Mouse (Mus musculus) embryonic facial prominence, embryonic 13.5 days (tissue): ENCODE measurements at regions not wholly inside any gene's neighbourhood (a gene's known extent, or its start where the extent isn't known, plus 50 kb on each side); places are given as distances from the start of the nearest gene placed in this dataset.

Experiments used
- ATAC-seq: fragments of 200-750 bp; cut with Nextera tagmentation; 2 replicates; pipeline ENCODE4 v1.8.0; 2017; ENCODE audit warnings: low read depth; ENCODE audit not compliant: insufficient number of reproducible peaks, insufficient read depth, low FRiP score, low TSS enrichment
- H3K27ac ChIP-seq: fragments of 300-500 bp; sonication (generic); 2 replicates; pipeline ENCODE4 v1.5.1; 2015; ENCODE audit warnings: moderate library complexity, mild to moderate bottlenecking, inconsistent platforms
- H3K27me3 ChIP-seq: fragments of 300-500 bp; sonication (generic); 2 replicates; pipeline ENCODE4 v1.6.1; 2015; ENCODE audit warnings: mild to moderate bottlenecking, inconsistent platforms
- H3K36me3 ChIP-seq: fragments of 300-500 bp; sonication (generic); 2 replicates; pipeline ENCODE4 v1.6.1; 2015; ENCODE audit warnings: mild to moderate bottlenecking, inconsistent platforms
- H3K4me1 ChIP-seq: fragments of 300-500 bp; sonication (generic); 2 replicates; pipeline ENCODE4 v1.6.1; 2015; ENCODE audit warnings: inconsistent platforms
- H3K4me2 ChIP-seq: fragments of 300-500 bp; sonication (generic); 2 replicates; pipeline ENCODE4 v1.6.1; 2015; ENCODE audit warnings: moderate library complexity, mild to moderate bottlenecking, inconsistent platforms
- H3K4me3 ChIP-seq: fragments of 300-500 bp; sonication (generic); 2 replicates; pipeline ENCODE4 v1.5.1; 2015; ENCODE audit warnings: mild to moderate bottlenecking, inconsistent platforms
- H3K9ac ChIP-seq: fragments of 300-500 bp; sonication (generic); 2 replicates; pipeline ENCODE4 v1.6.1; 2015; ENCODE audit warnings: mild to moderate bottlenecking, inconsistent platforms
- H3K9me3 ChIP-seq: fragments of 300-500 bp; sonication (generic); 2 replicates; pipeline ENCODE4 v1.6.1; 2016; ENCODE audit warnings: inconsistent platforms
- WGBS: fragments of 180-500 bp; shearing (Covaris S2); methylation state at CpG from one replicate; pipeline ENCODE4 v1.1.7; 2015; ENCODE audit warnings: mixed read lengths; 5-methylcytosine and 5-hydroxymethylcytosine counted together

DNA sequence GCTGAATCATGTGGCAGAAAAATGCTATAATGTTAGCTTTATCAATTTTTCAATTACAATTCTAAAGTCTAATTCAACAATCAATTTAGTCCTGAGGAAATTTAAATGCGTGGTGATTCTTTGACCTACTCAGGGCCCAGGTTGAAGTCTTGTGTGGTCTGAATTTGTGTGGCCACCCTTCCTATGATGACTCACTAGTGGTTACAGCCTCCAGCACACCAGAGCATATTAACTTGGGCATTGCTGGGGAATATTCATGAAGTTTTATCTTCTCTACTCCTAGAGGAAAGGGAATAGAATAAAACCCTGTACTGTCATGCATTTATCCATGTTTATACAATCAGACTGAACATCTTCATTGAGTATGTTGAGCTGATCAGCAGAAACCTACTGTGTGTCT, 665.2 kb downstream of the Inhba start:
- WGBS: 77% methylated on average over 1 of the region's 1 CpGs
- H3K4me1 ChIP-seq: no peaks in the 10 kb centered on the region
- no peaks in the 10 kb centered on the region for H3K36me3 ChIP-seq
- H3K27ac ChIP-seq: no peak overlapping the region
- ATAC-seq: no peak
- no peak overlapping the region for H3K4me2 ChIP-seq
- H3K9me3 ChIP-seq: no peaks in the 10 kb centered on the region
- no peaks in the 10 kb centered on the region for H3K27me3 ChIP-seq
- no peak overlapping the region for H3K9ac ChIP-seq
- H3K4me3 ChIP-seq: no peak overlapping the region

DNA sequence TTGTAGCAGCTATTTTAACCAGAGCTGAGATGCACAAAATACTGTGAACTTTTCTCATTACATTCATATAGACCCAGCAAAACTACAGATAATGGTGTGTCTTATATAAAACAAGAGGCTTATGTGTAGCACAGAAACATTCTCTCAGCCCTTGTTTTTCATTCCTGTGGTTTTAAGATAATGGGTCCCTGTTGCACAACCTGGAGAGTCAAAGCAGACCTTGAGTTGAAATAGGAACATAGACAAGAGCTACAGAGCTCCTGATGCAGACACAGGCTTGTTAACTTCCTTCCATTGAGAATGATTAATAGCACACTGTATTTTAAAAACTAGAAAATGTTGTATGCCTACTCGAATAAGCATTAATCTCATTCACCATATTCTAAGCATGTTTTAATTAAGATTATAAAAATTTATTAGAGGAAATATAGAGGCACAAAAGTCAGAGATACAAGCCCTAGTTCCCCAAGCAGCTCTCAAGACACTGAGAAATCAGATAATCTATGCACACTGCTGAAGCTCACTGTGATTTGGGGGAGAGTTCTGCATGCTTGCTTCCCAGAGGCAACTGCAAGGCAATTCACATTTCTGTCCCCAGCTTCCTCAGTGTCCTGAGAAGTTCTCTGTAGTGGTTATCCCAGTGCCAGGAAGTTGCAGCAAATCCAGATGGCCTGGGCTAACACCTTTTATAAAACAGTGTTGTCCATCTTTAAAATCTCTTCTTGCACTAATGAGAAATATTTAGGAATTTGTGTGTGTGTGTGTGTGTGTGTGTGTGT, 666.8 kb downstream of the Inhba start:
- H3K4me2 ChIP-seq: no peak overlapping the region
- H3K27me3 ChIP-seq: no peaks in the 10 kb centered on the region
- no peaks in the 10 kb centered on the region for H3K9me3 ChIP-seq
- no peaks in the 10 kb centered on the region for H3K4me1 ChIP-seq
- H3K9ac ChIP-seq: no peak overlapping the region
- H3K27ac ChIP-seq: no peak overlapping the region
- ATAC-seq: no peak
- no peak overlapping the region for H3K4me3 ChIP-seq
- no peaks in the 10 kb centered on the region for H3K36me3 ChIP-seq
- WGBS: 49% methylated on average over 1 of the region's 1 CpGs

DNA sequence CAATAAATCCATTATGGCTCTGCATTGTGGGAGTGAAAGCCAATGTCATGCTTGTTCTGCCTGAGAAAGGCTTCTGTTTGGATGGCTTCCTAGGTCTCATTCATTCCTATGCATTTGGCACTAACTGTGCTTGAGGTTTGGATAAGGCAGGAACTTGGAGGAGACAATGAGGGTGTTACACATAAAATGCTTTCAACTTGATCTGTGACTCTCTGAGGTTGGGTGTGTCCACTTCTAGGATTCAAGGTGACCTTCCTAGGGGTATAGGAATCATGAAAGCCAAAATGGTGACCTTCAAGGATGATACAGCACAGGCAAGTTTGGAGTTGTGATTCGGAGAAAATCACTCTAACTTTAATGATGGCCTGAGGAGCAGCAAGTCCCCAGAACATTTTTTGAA, 682.5 kb downstream of the Inhba start:
- H3K36me3 ChIP-seq: no peaks in the 10 kb centered on the region
- H3K27me3 ChIP-seq: no peaks in the 10 kb centered on the region
- no peaks in the 10 kb centered on the region for H3K4me1 ChIP-seq
- 57% methylated on average over 1 of the region's 1 CpGs for WGBS
- no peak overlapping the region for H3K27ac ChIP-seq
- ATAC-seq: no peak
- H3K9me3 ChIP-seq: no peaks in the 10 kb centered on the region
- no peak overlapping the region for H3K4me3 ChIP-seq
- H3K4me2 ChIP-seq: no peak overlapping the region
- H3K9ac ChIP-seq: no peak overlapping the region

DNA sequence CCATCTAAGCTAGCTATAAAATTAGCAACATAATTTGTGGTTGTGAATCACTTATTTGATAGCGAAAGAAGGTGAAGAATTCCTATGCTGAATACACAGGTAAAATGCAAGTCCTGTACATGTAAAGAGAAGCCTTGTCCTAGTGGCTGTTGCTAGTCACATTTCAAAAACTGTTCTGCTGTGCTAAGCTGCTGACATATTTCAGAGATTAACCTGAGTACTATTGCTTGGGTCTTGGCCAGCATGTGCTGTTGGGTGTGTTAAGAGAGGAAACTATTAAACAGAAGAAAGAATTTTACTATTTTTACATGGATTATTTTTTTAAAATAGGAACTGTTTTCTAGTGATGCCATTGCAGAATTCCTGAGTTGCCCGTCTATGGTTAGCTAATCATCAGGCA, 689.3 kb downstream of the Inhba start:
- H3K27me3 ChIP-seq: no peaks in the 10 kb centered on the region
- WGBS: 89% methylated on average over 2 of the region's 2 CpGs
- H3K4me2 ChIP-seq: no peak overlapping the region
- H3K4me3 ChIP-seq: no peak overlapping the region
- no peaks in the 10 kb centered on the region for H3K36me3 ChIP-seq
- H3K9ac ChIP-seq: no peak overlapping the region
- no peak overlapping the region for H3K27ac ChIP-seq
- no peak for ATAC-seq
- 0 out of 2 replicates have a peak, but pooled peaks cover 5% of the 10 kb centered on the region for H3K4me1 ChIP-seq
- no peaks in the 10 kb centered on the region for H3K9me3 ChIP-seq

DNA sequence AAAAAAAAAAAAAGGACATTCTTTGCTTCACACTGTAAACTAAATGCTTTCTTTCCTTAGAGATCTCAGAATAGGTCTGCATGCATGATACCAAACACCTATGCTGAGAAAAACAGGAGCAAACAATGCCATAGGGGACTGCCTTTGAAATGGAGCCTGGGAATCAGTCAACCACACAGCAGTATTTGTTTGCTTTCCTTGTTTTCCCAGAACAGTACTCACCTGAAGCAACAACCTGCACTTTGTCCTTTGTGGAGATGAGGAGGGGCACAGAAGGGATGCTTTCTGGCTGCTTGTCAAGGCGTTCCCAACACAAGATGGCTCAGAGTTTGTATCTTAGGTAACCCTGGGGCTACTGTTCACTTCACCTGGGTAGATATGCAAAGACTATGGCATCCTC, 690.5 kb downstream of the Inhba start:
- H3K27me3 ChIP-seq: no peaks in the 10 kb centered on the region
- H3K4me3 ChIP-seq: no peak overlapping the region
- no peak overlapping the region for H3K27ac ChIP-seq
- H3K4me2 ChIP-seq: no peak overlapping the region
- H3K9ac ChIP-seq: no peak overlapping the region
- no peaks in the 10 kb centered on the region for H3K9me3 ChIP-seq
- H3K36me3 ChIP-seq: no peaks in the 10 kb centered on the region
- ATAC-seq: no peak
- WGBS: 66% methylated on average over 1 of the region's 1 CpGs
- 0 out of 2 replicates have a peak, but pooled peaks cover 6% of the 10 kb centered on the region for H3K4me1 ChIP-seq

DNA sequence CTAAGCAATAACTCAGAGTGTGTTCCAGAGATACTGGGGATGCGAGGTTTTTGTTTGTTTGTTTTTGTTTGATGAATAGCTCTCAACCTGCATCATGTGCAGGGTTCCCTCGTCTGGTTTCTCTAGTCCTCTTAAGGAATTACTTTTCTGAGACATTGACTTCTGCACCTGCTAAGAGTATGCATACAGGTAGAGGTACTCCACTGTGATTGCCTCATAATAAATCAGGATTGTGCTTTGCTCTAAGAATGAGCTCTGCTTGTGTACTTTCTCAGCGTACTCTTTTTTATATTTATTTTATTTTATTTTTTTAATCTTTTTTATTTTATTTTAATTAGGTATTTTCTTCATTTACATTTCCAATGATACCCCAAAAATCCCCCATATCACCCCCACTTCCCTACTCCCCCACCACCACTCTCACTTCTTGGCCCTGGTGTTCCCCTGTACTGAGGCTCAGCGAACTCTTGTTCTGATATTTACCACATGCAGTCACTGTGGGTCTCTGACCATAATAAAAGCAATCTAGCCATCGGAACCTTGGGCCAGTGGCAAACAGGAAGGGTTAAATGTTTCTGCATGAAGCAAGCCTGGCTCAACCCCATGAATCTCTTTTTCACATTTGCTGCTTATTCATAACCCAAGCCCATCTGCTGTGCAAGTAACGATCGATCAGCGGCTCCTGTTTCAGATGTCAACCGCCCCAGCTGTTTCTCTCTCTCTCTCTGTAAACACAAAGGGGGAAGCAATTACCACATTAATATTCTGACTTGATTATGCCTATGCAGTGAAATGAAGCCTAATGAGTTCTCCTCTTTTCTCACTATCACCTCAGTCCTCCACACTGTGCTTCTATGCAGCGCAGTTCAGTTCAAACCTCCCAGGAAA, 693.8 kb downstream of the Inhba start:
- no peak overlapping the region for H3K4me3 ChIP-seq
- no peaks in the 10 kb centered on the region for H3K27me3 ChIP-seq
- ATAC-seq: no peak
- H3K27ac ChIP-seq: no peak overlapping the region
- 0 out of 2 replicates have a peak, but pooled peaks cover 6% of the 10 kb centered on the region for H3K4me1 ChIP-seq
- no peak overlapping the region for H3K9ac ChIP-seq
- no peaks in the 10 kb centered on the region for H3K9me3 ChIP-seq
- H3K4me2 ChIP-seq: no peak overlapping the region
- WGBS: 53% methylated on average over 10 of the region's 10 CpGs
- H3K36me3 ChIP-seq: no peaks in the 10 kb centered on the region

DNA sequence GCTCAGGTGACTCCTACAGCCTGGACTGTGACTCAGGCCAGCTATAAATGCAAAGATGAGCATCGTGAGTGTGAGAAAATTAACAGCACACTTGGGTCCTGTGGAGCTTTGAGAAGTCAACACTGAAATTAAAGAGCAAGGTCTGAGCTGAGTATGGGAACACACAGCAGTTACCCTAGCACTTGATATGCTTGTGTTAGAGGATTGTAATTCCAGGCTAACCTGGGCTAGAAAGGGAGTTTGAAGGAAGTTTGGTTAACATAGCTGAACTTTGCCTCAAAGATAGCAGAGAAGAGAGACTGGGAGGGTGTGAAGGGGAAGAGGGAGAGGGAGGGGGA, 694.4 kb downstream of the Inhba start:
- WGBS: 52% methylated on average over 1 of the region's 1 CpGs

DNA sequence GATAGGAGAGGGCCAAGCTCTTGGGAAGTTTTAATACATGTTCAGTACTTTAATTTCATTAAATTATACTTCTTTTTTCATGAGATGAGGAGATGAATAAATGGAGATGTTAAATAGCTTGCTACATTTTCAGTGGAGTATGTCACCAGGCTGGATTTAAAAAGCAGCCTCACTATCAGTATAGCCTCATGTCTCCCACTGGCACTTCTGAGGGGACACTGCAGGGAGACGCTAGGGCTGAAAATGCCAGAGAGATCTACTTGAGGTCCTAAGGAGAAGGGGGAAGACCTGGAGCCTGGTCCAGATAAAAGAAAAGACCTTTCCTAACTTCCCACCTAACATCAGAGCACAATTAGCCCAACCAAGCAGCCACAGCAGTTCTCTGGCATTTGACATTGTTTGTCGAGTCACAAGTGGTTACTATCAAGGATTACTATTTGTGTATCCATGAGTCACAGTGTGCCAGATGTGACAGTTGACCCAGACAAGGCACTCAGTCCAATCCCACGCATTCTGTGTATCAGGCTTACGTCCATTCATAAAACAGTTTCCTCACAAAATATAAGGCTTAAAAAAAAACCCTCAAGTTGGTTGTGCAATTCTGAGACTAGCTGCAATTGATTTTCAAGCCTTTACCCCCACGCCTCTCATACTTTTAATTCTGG, 703.8 kb downstream of the Inhba start:
- Histone ChIP-seq H3K27ac (no peak overlapping the region), H3K27me3 (0 out of 2 replicates have a peak, but pooled peaks cover 3% of the 10 kb centered on the region), H3K4me2 (no peak overlapping the region), H3K9me3 (no peaks in the 10 kb centered on the region), H3K9ac (no peak overlapping the region), H3K36me3 (no peaks in the 10 kb centered on the region), H3K4me1 (peaks cover 23% of the 10 kb centered on the region; the same call in 1 of the 2 replicates), H3K4me3 (no peak overlapping the region)
- ATAC-seq: no peak
- WGBS: 57% methylated on average over 5 of the region's 5 CpGs

More for the DNA sequence above, 694.4 kb downstream of the Inhba start:
- no peak overlapping the region for H3K4me2 ChIP-seq
- no peaks in the 10 kb centered on the region for H3K27me3 ChIP-seq
- no peak overlapping the region for H3K9ac ChIP-seq
- H3K36me3 ChIP-seq: no peaks in the 10 kb centered on the region
- H3K4me1 ChIP-seq: 0 out of 2 replicates have a peak, but pooled peaks cover 6% of the 10 kb centered on the region
- H3K9me3 ChIP-seq: no peaks in the 10 kb centered on the region
- no peak overlapping the region for H3K27ac ChIP-seq
- ATAC-seq: no peak
- H3K4me3 ChIP-seq: no peak overlapping the region

DNA sequence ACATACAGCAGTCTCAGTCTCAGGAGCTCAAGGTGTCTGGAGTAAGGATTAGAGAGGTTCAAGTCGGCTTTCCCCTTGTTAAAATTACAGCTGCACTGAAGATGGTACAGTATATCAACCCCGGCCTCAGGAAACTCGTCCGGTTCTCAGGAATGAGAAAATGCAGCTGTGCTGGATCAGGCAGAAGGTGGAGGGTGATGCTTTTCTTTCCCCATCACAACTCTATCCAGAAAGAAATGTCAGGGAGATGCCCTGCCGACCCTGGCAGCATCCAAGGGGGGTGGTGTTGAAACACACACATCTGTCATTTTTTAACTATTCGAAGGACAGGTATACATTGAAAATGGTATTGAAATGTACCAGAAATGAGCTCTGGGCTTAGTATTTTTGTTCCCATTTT, 704.7 kb downstream of the Inhba start:
- no peak for ATAC-seq
- Histone ChIP-seq H3K36me3 (no peaks in the 10 kb centered on the region), H3K27ac (no peak overlapping the region)

DNA sequence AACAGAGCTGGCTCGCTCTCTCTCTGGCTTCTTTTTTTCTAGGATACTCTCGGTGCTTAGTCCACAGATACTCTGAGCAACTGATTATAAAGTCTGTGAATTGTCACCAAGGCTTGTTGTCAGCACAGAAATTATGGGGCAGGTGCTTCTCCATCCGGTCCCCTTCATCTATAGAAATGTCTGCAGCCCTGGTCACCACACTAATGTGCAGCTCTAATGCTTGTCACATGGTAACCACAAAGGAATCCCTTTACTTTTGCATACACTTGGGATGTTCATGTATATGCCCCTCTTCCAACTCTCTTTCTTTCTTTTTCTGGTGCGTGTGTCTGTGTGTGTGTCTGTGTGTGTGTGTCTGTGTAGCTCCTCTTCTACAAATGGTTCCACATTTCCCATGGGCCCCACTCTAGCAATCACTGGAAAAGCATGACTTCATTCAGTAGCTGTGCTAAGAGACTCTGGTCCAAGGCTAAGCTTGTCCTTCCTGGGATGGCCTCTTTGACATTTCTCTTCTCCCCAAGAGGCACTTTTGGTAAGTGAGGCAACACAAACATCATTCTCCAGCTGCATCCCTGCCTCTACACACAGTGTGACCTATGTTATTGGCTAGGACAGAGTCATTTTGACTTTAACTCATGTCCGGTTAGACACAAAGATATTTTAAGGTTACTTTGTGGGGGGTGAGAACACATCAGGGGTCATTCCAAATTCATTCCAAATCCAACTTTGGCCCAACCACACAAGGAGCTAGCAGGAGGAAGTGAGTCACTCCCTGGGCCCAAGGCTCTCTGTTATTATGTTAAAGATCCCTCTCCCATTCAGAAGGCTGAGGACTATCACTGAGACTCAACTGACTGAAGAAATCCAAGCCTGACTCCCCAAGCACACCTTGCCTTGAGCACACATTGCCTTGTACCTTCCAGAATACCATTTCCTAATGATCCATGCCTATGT, 705.4 kb downstream of the Inhba start:
- no peak for ATAC-seq

More for the DNA sequence above, 704.7 kb downstream of the Inhba start:
- Histone ChIP-seq H3K4me2 (no peak overlapping the region), H3K9ac (no peak overlapping the region), H3K27me3 (0 out of 2 replicates have a peak, but pooled peaks cover 3% of the 10 kb centered on the region), H3K4me3 (no peak overlapping the region), H3K4me1 (peaks cover 20% of the 10 kb centered on the region; the same call in 1 of the 2 replicates), H3K9me3 (no peaks in the 10 kb centered on the region)
- WGBS: 32% methylated on average over 6 of the region's 6 CpGs

More for the DNA sequence above, 705.4 kb downstream of the Inhba start:
- no peak overlapping the region for H3K4me3 ChIP-seq
- WGBS: 48% methylated on average over 5 of the region's 5 CpGs
- H3K36me3 ChIP-seq: no peaks in the 10 kb centered on the region
- H3K9ac ChIP-seq: no peak overlapping the region
- no peak overlapping the region for H3K27ac ChIP-seq
- no peak overlapping the region for H3K4me2 ChIP-seq
- H3K4me1 ChIP-seq: peaks cover 13% of the 10 kb centered on the region; the same call in 1 of the 2 replicates
- no peaks in the 10 kb centered on the region for H3K9me3 ChIP-seq
- 0 out of 2 replicates have a peak, but pooled peaks cover 3% of the 10 kb centered on the region for H3K27me3 ChIP-seq
